Mouse (Mus musculus) CH12.LX (cell line): ENCODE measurements at regions not wholly inside any gene's neighbourhood (a gene's known extent, or its start where the extent isn't known, plus 50 kb on each side); places are given as distances from the start of the nearest gene placed in this dataset.

Source experiments
- EP300 ChIP-seq: IDR thresholded peaks from 2 replicates; pipeline ENCODE4 v1.6.1; 2011; ENCODE audit warnings: low read length, improper control_type of control experiment
- POLR2A ChIP-seq: IDR thresholded peaks from 2 replicates; pipeline ENCODE4 v1.6.1; 2011; ENCODE audit warnings: low read depth, mild to moderate bottlenecking, improper control_type of control experiment, low read length

GRCm38 (mm10) chr7:138006971-138007370, 390.6 kb downstream of the Tcerg1l start:
- TF ChIP-seq EP300 (no peak), POLR2A (no peak)
